In genomic region chr11:28853102-28853800, GRCm38 (mm10) we compare ENCODE assay signal across 8 mouse cellular contexts. TPM values are rescaled to one million over a fixed set of nuclear protein-coding genes. Genes with fewer than 3 reads are reported as not detected.
DNase-seq lines count a peak whose midpoint lies in the region; ATAC-seq and TF ChIP-seq lines count a peak whose summit lies in the region.

Efemp1 (plus strand) TSS chr11:28853204.

- TF ChIP-seq CTCF in midbrain, postnatal 0 days (IDR thresholded peaks at IDR 0.05), result no peak

- no peaks in the 10 kb centered on the region for H3K27me3 ChIP-seq in embryonic facial prominence, embryonic 11.5 days (ENCODE audit: control insufficient read depth, insufficient read depth, low read length)
- H3K27me3 ChIP-seq in heart, embryonic 12.5 days (replicated peaks), result 0 out of 2 replicates have a peak, but pooled peaks cover 4% of the 10 kb centered on the region
- H3K27me3 ChIP-seq in midbrain, postnatal 0 days (ENCODE audit: insufficient read depth, low read length), result peaks cover 8% of the 10 kb centered on the region; the same call in 1 of the 2 replicates

- H3K9me3 ChIP-seq in embryonic facial prominence, embryonic 11.5 days (replicated peaks; ENCODE audit: control insufficient read depth, low read length), result no peaks in the 10 kb centered on the region
- no peaks in the 10 kb centered on the region for H3K9me3 ChIP-seq in heart, embryonic 12.5 days (replicated peaks)
- no peaks in the 10 kb centered on the region for H3K9me3 ChIP-seq in midbrain, postnatal 0 days (ENCODE audit: low read length)

- WGBS in embryonic facial prominence, embryonic 11.5 days, result under 1% methylated on average over 30 of the region's 30 CpGs
- under 1% methylated on average over 30 of the region's 30 CpGs for WGBS in heart, embryonic 12.5 days
- WGBS in midbrain, postnatal 0 days, result 0% methylated on average over 30 of the region's 30 CpGs

- H3K4me3 ChIP-seq in embryonic facial prominence, embryonic 11.5 days (ENCODE audit: low read depth, low read length), result peak within 1 kb of the TSS; percentile 50
- peak within 1 kb of the TSS; percentile 67 for H3K4me3 ChIP-seq in heart, embryonic 12.5 days
- H3K4me3 ChIP-seq in midbrain, postnatal 0 days (ENCODE audit: low read depth, low read length), result peak within 1 kb of the TSS; percentile 41

- H3K9ac ChIP-seq in embryonic facial prominence, embryonic 11.5 days (replicated peaks; ENCODE audit: low read length), result peak within 1 kb of the TSS; percentile 63
- peak within 1 kb of the TSS; percentile 73 for H3K9ac ChIP-seq in heart, embryonic 12.5 days
- H3K9ac ChIP-seq in midbrain, postnatal 0 days (replicated peaks; ENCODE audit: low read length, poor library complexity, severe bottlenecking), result 0 out of 2 replicates have a peak within 1 kb of the TSS, but pooled peaks have one; percentile 15

- peak within 1 kb of the TSS; percentile 86 for H3K4me2 ChIP-seq in embryonic facial prominence, embryonic 11.5 days (ENCODE audit: low read depth, low read length)
- peak within 1 kb of the TSS; percentile 96 for H3K4me2 ChIP-seq in heart, embryonic 12.5 days
- peak within 1 kb of the TSS; percentile 74 for H3K4me2 ChIP-seq in midbrain, postnatal 0 days (ENCODE audit: low read depth, low read length, poor library complexity, severe bottlenecking)

- H3K36me3 ChIP-seq in embryonic facial prominence, embryonic 11.5 days (replicated peaks; ENCODE audit: control insufficient read depth, insufficient read depth, low read depth, low read length), result no peaks in the 10 kb centered on the region
- H3K36me3 ChIP-seq in heart, embryonic 12.5 days, result no peaks in the 10 kb centered on the region
- no peaks in the 10 kb centered on the region for H3K36me3 ChIP-seq in midbrain, postnatal 0 days (ENCODE audit: insufficient read depth, low read length)

- no peak within 1 kb of the TSS for H3K27ac ChIP-seq in embryonic facial prominence, embryonic 11.5 days (replicated peaks; ENCODE audit: low read depth, low read length)
- H3K27ac ChIP-seq in heart, embryonic 12.5 days (ENCODE audit: poor library complexity, severe bottlenecking), result 0 out of 2 replicates have a peak within 1 kb of the TSS, but pooled peaks have one; percentile 23
- H3K27ac ChIP-seq in midbrain, postnatal 0 days (ENCODE audit: low read depth, low read length), result no peak within 1 kb of the TSS

- peak; percentile 89 for ATAC-seq in embryonic facial prominence, embryonic 11.5 days (replicated peaks; ENCODE audit: insufficient number of reproducible peaks, low FRiP score, low TSS enrichment, low read depth)
- peak; percentile 71 for ATAC-seq in heart, embryonic 12.5 days (ENCODE audit: insufficient number of reproducible peaks, low FRiP score)
- peak; percentile 87 for ATAC-seq in midbrain, postnatal 0 days (ENCODE audit: low FRiP score)
- no peak for ATAC-seq in megakaryocyte, adult 5-6 weeks (ENCODE audit: poor library complexity, severe bottlenecking)

- H3K4me1 ChIP-seq in embryonic facial prominence, embryonic 11.5 days (ENCODE audit: control insufficient read depth, insufficient read depth, low read length), result no peaks in the 10 kb centered on the region
- H3K4me1 ChIP-seq in heart, embryonic 12.5 days (replicated peaks), result peaks cover 4% of the 10 kb centered on the region; the same call in 1 of the 2 replicates
- H3K4me1 ChIP-seq in midbrain, postnatal 0 days (ENCODE audit: insufficient read depth, low read length), result 0 out of 2 replicates have a peak, but pooled peaks cover 3% of the 10 kb centered on the region

- peak; percentile 19 for DNase-seq in adrenal gland, adult 8-10 months
- DNase-seq in embryonic facial prominence, embryonic 11.5 days (ENCODE audit: low spot score), result peak; percentile 63
- peak; percentile 55 for DNase-seq in kidney, adult 9 months
- peak; percentile 13 for DNase-seq in liver
- DNase-seq in midbrain, postnatal 0 days (ENCODE audit: low spot score), result peak; percentile 5
- DNase-seq in urinary bladder, adult 2 months (ENCODE audit: low spot score), result peak; percentile 36

RNA-seq across cellular contexts. Expression of gene Efemp1, which starts in this region (rescaled TPM):
- 10 to 100 TPM; 38.7 to 51.8 (median 47.0) TPM for total RNA-seq in adrenal gland, adult 8-10 months (2022)
- polyA plus RNA-seq in embryonic facial prominence, embryonic 11.5 days (2014; fragmentation: Nextera tagmentation; extraction: Ambion mirVana), result 29.2 and 32.2 TPM in 2 replicates
- 12.8 and 14.4 TPM in 2 replicates for polyA plus RNA-seq in heart, embryonic 12.5 days (2016; fragmentation: Nextera tagmentation; extraction: Ambion mirVana)
- 7.1 and 8.1 TPM in 2 replicates for total RNA-seq in midbrain, postnatal 0 days (2014; rRNA removed)
- polyA plus RNA-seq in midbrain, postnatal 0 days (2015; fragmentation: Nextera tagmentation; extraction: Ambion mirVana), result 8.5 TPM in 2 replicates
- polyA plus RNA-seq in urinary bladder, adult 2 months (2012; rRNA removed), result 175 and 188 TPM in 2 replicates
- 0.21 TPM in 1 of 2 replicates, not detected in the other for total RNA-seq in megakaryocyte, adult 5-6 weeks (2015)
- total RNA-seq in megakaryocyte, adult 5-6 weeks (2017), result 0.12 TPM in 1 of 2 replicates, not detected in the other

Comparison
In these comparisons a context has a peak if more than half of its experiments do, and no peak if none do; other contexts are left out.
1. DNase-seq: peak in every context shown above with its lines; median percentile 63 in embryonic facial prominence, embryonic 11.5 days; 55 in kidney, adult 9 months; 36 in urinary bladder, adult 2 months; 19 in adrenal gland, adult 8-10 months; 13 in liver; 5 in midbrain, postnatal 0 days.
2. H3K9ac ChIP-seq: peak in every context shown above with its lines; median percentile 73 in heart, embryonic 12.5 days; 63 in embryonic facial prominence, embryonic 11.5 days; 15 in midbrain, postnatal 0 days.